18 mouse cellular contexts compared by ENCODE assay signal in the genomic region with DNA sequence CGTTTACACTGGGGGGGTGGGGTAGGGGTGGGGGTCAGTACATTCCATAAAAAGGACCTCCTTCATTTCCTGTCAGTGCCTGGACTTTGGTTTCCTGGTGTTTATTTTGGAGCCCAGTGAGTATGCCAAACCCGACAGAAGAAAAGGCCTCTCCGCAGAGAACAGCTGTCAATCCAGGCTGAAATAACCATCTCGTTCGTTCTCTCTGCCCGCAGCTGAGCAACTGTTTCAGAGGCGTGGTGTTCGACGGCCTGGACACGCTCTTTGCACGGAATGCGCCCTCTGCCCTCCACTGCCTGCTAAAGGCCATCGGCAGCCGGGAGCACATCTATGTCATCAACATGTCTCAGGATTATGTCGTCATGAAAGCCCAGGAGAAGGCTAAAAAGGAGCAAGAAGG.
DNase-seq lines count a peak whose midpoint lies in the region; ATAC-seq and TF ChIP-seq lines count a peak whose summit lies in the region.
"Had no signal": no experiment of that assay in that cellular context is flagged by ENCODE, and none has a peak within 500 bp of the region (broad histone marks: within the 10 kb centered on the region; RNA-seq: fewer than 3 reads in every experiment).

No protein-coding gene starts in this region.

- H3K27me3 ChIP-seq in kidney, adult 2 months (replicated peaks; ENCODE audit: control insufficient read depth, insufficient read depth, low read length): no peaks in the 10 kb centered on the region
- H3K27me3 ChIP-seq in kidney, embryonic 14.5 days (ENCODE audit: control insufficient read depth, insufficient read depth, low read length): no peaks in the 10 kb centered on the region
- peaks cover 4% of the 10 kb centered on the region for H3K27me3 ChIP-seq in megakaryocyte, embryonic 14.5 days (replicated peaks)
- H3K27me3 ChIP-seq in liver, postnatal 0 days (ENCODE audit: insufficient read depth, low read length): no peaks in the 10 kb centered on the region
- H3K27me3 ChIP-seq: embryonic facial prominence, embryonic 15.5 days; forebrain, embryonic 12.5 days; hindbrain, embryonic 15.5 days had no signal

- no peak for TF ChIP-seq POLR2A in kidney, adult 2 months (IDR thresholded peaks at IDR 0.05; ENCODE audit: low read depth, low read length)

- H3K9me3 ChIP-seq in kidney, embryonic 14.5 days (ENCODE audit: control insufficient read depth, low read length): no peaks in the 10 kb centered on the region
- H3K9me3 ChIP-seq in megakaryocyte, embryonic 14.5 days: peaks cover 4% of the 10 kb centered on the region; the same call in 1 of the 2 replicates
- no peaks in the 10 kb centered on the region for H3K9me3 ChIP-seq in liver, postnatal 0 days (ENCODE audit: low read length)
- H3K9me3 ChIP-seq: embryonic facial prominence, embryonic 15.5 days; forebrain, embryonic 12.5 days; hindbrain, embryonic 15.5 days; midbrain, embryonic 10.5 days had no signal

- 24% methylated on average over 15 of the region's 15 CpGs for WGBS in kidney, adult 2 months
- WGBS in kidney, embryonic 14.5 days: 41% methylated on average over 15 of the region's 15 CpGs
- WGBS in liver, postnatal 0 days (ENCODE audit: insufficient replicate concordance): 43% methylated on average over 15 of the region's 15 CpGs

- ATAC-seq in kidney, embryonic 14.5 days (ENCODE audit: low FRiP score, low TSS enrichment): no peak
- no peak for ATAC-seq in megakaryocyte, adult 5-6 weeks (ENCODE audit: poor library complexity, severe bottlenecking)
- ATAC-seq in liver, postnatal 0 days: peak; percentile 38; the same call in 1 of the 2 replicates

- no peak overlapping the region for H3K4me3 ChIP-seq in kidney, adult 2 months (ENCODE audit: insufficient read depth, low read depth, low read length)
- H3K4me3 ChIP-seq in kidney, embryonic 14.5 days (ENCODE audit: low read length): no peak overlapping the region
- peak overlapping the region; percentile 33 for H3K4me3 ChIP-seq in megakaryocyte, embryonic 14.5 days (replicated peaks)
- H3K4me3 ChIP-seq in liver, postnatal 0 days (ENCODE audit: low read depth, low read length): no peak overlapping the region
- H3K4me3 ChIP-seq: embryonic facial prominence, embryonic 15.5 days; forebrain, embryonic 12.5 days; hindbrain, embryonic 15.5 days; midbrain, embryonic 10.5 days had no signal

- H3K27ac ChIP-seq in kidney, adult 2 months (ENCODE audit: insufficient read depth, low read depth, low read length): no peak overlapping the region
- H3K27ac ChIP-seq in kidney, embryonic 14.5 days (ENCODE audit: low read depth, low read length): no peak overlapping the region
- H3K27ac ChIP-seq in liver, postnatal 0 days (ENCODE audit: low read depth): no peak overlapping the region
- H3K27ac ChIP-seq: embryonic facial prominence, embryonic 15.5 days; forebrain, embryonic 12.5 days; hindbrain, embryonic 15.5 days; midbrain, embryonic 10.5 days had no signal

- DNase-seq in kidney, adult 2 months: peak; percentile 9
- DNase-seq in liver, postnatal 0 days: peak; percentile 33
- no peak for DNase-seq in cerebellum, adult 9-10 months
- no peak for DNase-seq in ovary, postnatal 10 days (ENCODE audit: low spot score)
- DNase-seq: adrenal gland, postnatal 10 days; cerebellum, adult 8-10 months; heart, adult 18-20 months; lung, adult 18-20 months; right cerebral cortex, postnatal 14 days; thymus, postnatal 14 days had no signal

- no peaks in the 10 kb centered on the region for H3K4me1 ChIP-seq in kidney, adult 2 months (ENCODE audit: control insufficient read depth, insufficient read depth, low read length)
- no peaks in the 10 kb centered on the region for H3K4me1 ChIP-seq in kidney, embryonic 14.5 days (ENCODE audit: control insufficient read depth, insufficient read depth, low read length)
- H3K4me1 ChIP-seq in megakaryocyte, embryonic 14.5 days: no peaks in the 10 kb centered on the region; the same call in 1 of the 2 replicates
- no peaks in the 10 kb centered on the region for H3K4me1 ChIP-seq in liver, postnatal 0 days (ENCODE audit: insufficient read depth)
- H3K4me1 ChIP-seq: embryonic facial prominence, embryonic 15.5 days; forebrain, embryonic 12.5 days; hindbrain, embryonic 15.5 days; midbrain, embryonic 10.5 days had no signal

- H3K36me3 ChIP-seq in kidney, adult 2 months (ENCODE audit: control insufficient read depth, insufficient read depth, low read length): no peaks in the 10 kb centered on the region
- H3K36me3 ChIP-seq in kidney, embryonic 14.5 days (ENCODE audit: control insufficient read depth, insufficient read depth, low read length): no peaks in the 10 kb centered on the region
- no peaks in the 10 kb centered on the region for H3K36me3 ChIP-seq in megakaryocyte, embryonic 14.5 days (replicated peaks; ENCODE audit: low read length)
- no peaks in the 10 kb centered on the region for H3K36me3 ChIP-seq in liver, postnatal 0 days (replicated peaks; ENCODE audit: insufficient read depth, low read length)
- H3K36me3 ChIP-seq: embryonic facial prominence, embryonic 15.5 days; forebrain, embryonic 12.5 days; G1E; hindbrain, embryonic 15.5 days; midbrain, embryonic 10.5 days had no signal

- H3K9ac ChIP-seq in kidney, embryonic 14.5 days (ENCODE audit: low read depth, low read length): no peak overlapping the region
- no peak overlapping the region for H3K9ac ChIP-seq in liver, postnatal 0 days (replicated peaks)
- H3K9ac ChIP-seq: embryonic facial prominence, embryonic 15.5 days; forebrain, embryonic 12.5 days; hindbrain, embryonic 15.5 days had no signal

- no peak overlapping the region for H3K4me2 ChIP-seq in kidney, embryonic 14.5 days (replicated peaks; ENCODE audit: low read depth, low read length)
- H3K4me2 ChIP-seq in liver, postnatal 0 days (ENCODE audit: low read depth, low read length): no peak overlapping the region
- H3K4me2 ChIP-seq: embryonic facial prominence, embryonic 15.5 days; forebrain, embryonic 12.5 days; hindbrain, embryonic 15.5 days had no signal

- TF ChIP-seq EP300 in liver, postnatal 0 days (IDR thresholded peaks at IDR 0.05; ENCODE audit: low read depth): no peak

- no peak for TF ChIP-seq CTCF in kidney, adult 2 months (conservative IDR thresholded peaks at IDR 0.05; ENCODE audit: insufficient read depth, insufficient read length, low read depth, low read length)
- peak; percentile 4; the same call in 1 of the 2 replicates for TF ChIP-seq CTCF in liver, postnatal 0 days (IDR thresholded peaks at IDR 0.05; ENCODE audit: low read depth)

Comparison
In these comparisons a context has a peak if more than half of its experiments do, and no peak if none do; other contexts are left out.
1. DNase-seq: peak in kidney, adult 2 months (single experiment) and liver, postnatal 0 days (single experiment); none in cerebellum, adult 9-10 months (single experiment) and ovary, postnatal 10 days (single experiment).